Mouse (Mus musculus) liver, embryonic 14.5 days (tissue): ENCODE results near the gene Sept1.

Source experiments
- CTCF ChIP-seq: IDR thresholded peaks from 2 replicates; pipeline ENCODE4 v1.5.1; 2016; ENCODE audit warnings: antibody characterized with exemption, low read depth, control low read depth
- EP300 ChIP-seq: IDR thresholded peaks from 2 replicates; pipeline ENCODE4 v1.6.1; 2016; ENCODE audit warnings: antibody characterized with exemption, low read depth

DNA sequence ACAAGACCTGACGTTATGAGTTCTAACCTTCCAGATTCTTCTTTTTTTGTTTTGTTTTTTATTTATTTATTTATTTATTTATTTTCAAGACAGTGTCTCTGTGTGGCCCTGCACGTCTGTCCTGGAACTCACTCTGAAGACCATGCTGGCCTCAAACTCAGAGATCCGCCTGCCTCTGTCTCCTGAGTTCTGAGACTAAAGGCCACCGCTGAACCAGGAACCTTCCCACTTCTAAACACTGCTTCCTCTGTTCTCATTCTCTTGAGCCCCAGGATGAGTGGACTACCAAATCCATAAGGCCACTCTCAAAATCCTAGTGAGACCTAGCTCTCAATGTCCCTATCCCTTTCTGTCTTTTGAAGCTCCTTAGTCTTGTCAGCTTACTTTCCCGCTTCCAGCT, 23.1 kb downstream of the Sept1 start:
- TF ChIP-seq CTCF (no peak), EP300 (no peak)
